Comparison of ENCODE assay signal across 10 mouse cellular contexts in genomic region chr2:114610110-114610509, GRCm38 (mm10). TPM values are rescaled to one million over a fixed set of nuclear protein-coding genes. Genes with fewer than 3 reads are reported as not detected.
DNase-seq lines count a peak whose midpoint lies in the region; ATAC-seq lines count a peak whose summit lies in the region.
"Had no signal": no experiment of that assay in that cellular context is flagged by ENCODE, and none has a peak within 500 bp of the region (broad histone marks: within the 10 kb centered on the region; RNA-seq: fewer than 3 reads in every experiment).

No protein-coding gene starts in this region.

- 30% methylated on average over 2 of the region's 2 CpGs for WGBS in midbrain, embryonic 12.5 days
- WGBS in midbrain, embryonic 15.5 days: 26% methylated on average over 2 of the region's 2 CpGs
- 11% methylated on average over 2 of the region's 2 CpGs for WGBS in forebrain, embryonic 10.5 days
- WGBS in liver, embryonic 15.5 days (ENCODE audit: insufficient replicate concordance): 46% methylated on average over 2 of the region's 2 CpGs
- 54% methylated on average over 2 of the region's 2 CpGs for WGBS in heart, embryonic 12.5 days

- H3K4me2 ChIP-seq in midbrain, embryonic 12.5 days (replicated peaks): no peak overlapping the region
- H3K4me2 ChIP-seq in midbrain, embryonic 15.5 days: no peak overlapping the region
- H3K4me2 ChIP-seq in liver, embryonic 15.5 days: no peak overlapping the region
- H3K4me2 ChIP-seq in heart, embryonic 12.5 days: no peak overlapping the region
- H3K4me2 ChIP-seq: embryonic facial prominence, embryonic 13.5 days; limb, embryonic 13.5 days had no signal

- DNase-seq in forebrain, embryonic 10.5 days (ENCODE audit: extremely low spot score, low spot score): no peak
- no peak for DNase-seq in heart, postnatal 4 days
- DNase-seq: heart, postnatal 14 days had no signal

- H3K4me3 ChIP-seq in midbrain, embryonic 12.5 days: no peak overlapping the region
- H3K4me3 ChIP-seq in midbrain, embryonic 15.5 days: no peak overlapping the region
- H3K4me3 ChIP-seq in forebrain, embryonic 10.5 days: no peak overlapping the region
- no peak overlapping the region for H3K4me3 ChIP-seq in liver, embryonic 15.5 days (replicated peaks)
- no peak overlapping the region for H3K4me3 ChIP-seq in heart, embryonic 12.5 days
- H3K4me3 ChIP-seq: embryonic facial prominence, embryonic 13.5 days; limb, embryonic 13.5 days had no signal

- H3K27ac ChIP-seq in midbrain, embryonic 12.5 days (replicated peaks): no peak overlapping the region
- no peak overlapping the region for H3K27ac ChIP-seq in midbrain, embryonic 15.5 days
- 0 out of 2 replicates have a peak overlapping the region, but pooled peaks have one; percentile 44 for H3K27ac ChIP-seq in forebrain, embryonic 10.5 days
- no peak overlapping the region for H3K27ac ChIP-seq in liver, embryonic 15.5 days (replicated peaks)
- H3K27ac ChIP-seq in heart, embryonic 12.5 days (ENCODE audit: poor library complexity, severe bottlenecking): no peak overlapping the region
- H3K27ac ChIP-seq: embryonic facial prominence, embryonic 13.5 days; limb, embryonic 13.5 days had no signal

- peak; percentile 61 for ATAC-seq in midbrain, embryonic 12.5 days (ENCODE audit: low FRiP score, low read depth)
- ATAC-seq in midbrain, embryonic 15.5 days (replicated peaks): no peak
- peak; percentile 66 for ATAC-seq in liver, embryonic 15.5 days (ENCODE audit: insufficient read depth)
- ATAC-seq in megakaryocyte progenitor cell, adult 5-6 weeks (replicated peaks; ENCODE audit: poor library complexity): no peak
- no peak for ATAC-seq in heart, embryonic 12.5 days (ENCODE audit: insufficient number of reproducible peaks, low FRiP score)

- H3K27me3 ChIP-seq in midbrain, embryonic 12.5 days: no peaks in the 10 kb centered on the region
- no peaks in the 10 kb centered on the region for H3K27me3 ChIP-seq in midbrain, embryonic 15.5 days (replicated peaks)
- H3K27me3 ChIP-seq in forebrain, embryonic 10.5 days (ENCODE audit: poor library complexity, severe bottlenecking): no peaks in the 10 kb centered on the region
- H3K27me3 ChIP-seq in liver, embryonic 15.5 days: no peaks in the 10 kb centered on the region
- H3K27me3 ChIP-seq in heart, embryonic 12.5 days (replicated peaks): no peaks in the 10 kb centered on the region
- H3K27me3 ChIP-seq: embryonic facial prominence, embryonic 13.5 days; limb, embryonic 13.5 days had no signal

- H3K9me3 ChIP-seq in midbrain, embryonic 12.5 days: no peaks in the 10 kb centered on the region
- H3K9me3 ChIP-seq in midbrain, embryonic 15.5 days: no peaks in the 10 kb centered on the region
- H3K9me3 ChIP-seq in forebrain, embryonic 10.5 days: no peaks in the 10 kb centered on the region
- H3K9me3 ChIP-seq in liver, embryonic 15.5 days (replicated peaks): no peaks in the 10 kb centered on the region
- no peaks in the 10 kb centered on the region for H3K9me3 ChIP-seq in heart, embryonic 12.5 days (replicated peaks)
- H3K9me3 ChIP-seq: embryonic facial prominence, embryonic 13.5 days; limb, embryonic 13.5 days had no signal

- no peaks in the 10 kb centered on the region for H3K36me3 ChIP-seq in midbrain, embryonic 12.5 days
- no peaks in the 10 kb centered on the region for H3K36me3 ChIP-seq in midbrain, embryonic 15.5 days (replicated peaks)
- H3K36me3 ChIP-seq in forebrain, embryonic 10.5 days (replicated peaks): no peaks in the 10 kb centered on the region
- no peaks in the 10 kb centered on the region for H3K36me3 ChIP-seq in liver, embryonic 15.5 days (replicated peaks)
- no peaks in the 10 kb centered on the region for H3K36me3 ChIP-seq in heart, embryonic 12.5 days
- H3K36me3 ChIP-seq: embryonic facial prominence, embryonic 13.5 days; limb, embryonic 13.5 days had no signal

- H3K9ac ChIP-seq in midbrain, embryonic 12.5 days (replicated peaks): no peak overlapping the region
- no peak overlapping the region for H3K9ac ChIP-seq in midbrain, embryonic 15.5 days
- no peak overlapping the region for H3K9ac ChIP-seq in liver, embryonic 15.5 days
- H3K9ac ChIP-seq in heart, embryonic 12.5 days: no peak overlapping the region
- H3K9ac ChIP-seq: embryonic facial prominence, embryonic 13.5 days; limb, embryonic 13.5 days had no signal

- H3K4me1 ChIP-seq in midbrain, embryonic 12.5 days: peaks cover 8% of the 10 kb centered on the region
- peaks cover 3% of the 10 kb centered on the region for H3K4me1 ChIP-seq in midbrain, embryonic 15.5 days
- peaks cover 32% of the 10 kb centered on the region for H3K4me1 ChIP-seq in forebrain, embryonic 10.5 days
- H3K4me1 ChIP-seq in liver, embryonic 15.5 days (replicated peaks): no peaks in the 10 kb centered on the region
- no peaks in the 10 kb centered on the region for H3K4me1 ChIP-seq in heart, embryonic 12.5 days (replicated peaks)
- H3K4me1 ChIP-seq: limb, embryonic 13.5 days had no signal

RNA-seq across cellular contexts. Expression of gene Dph6, which starts 44.7 kb away (rescaled TPM):
- 17.3 and 18.3 TPM in 2 replicates for polyA plus RNA-seq in midbrain, embryonic 12.5 days (2016; fragmentation: Nextera tagmentation; extraction: Ambion mirVana)
- polyA plus RNA-seq in midbrain, embryonic 15.5 days (2015; fragmentation: Nextera tagmentation; extraction: Ambion mirVana): 14.0 and 15.1 TPM in 2 replicates
- 22.6 and 23.8 TPM in 2 replicates for polyA plus RNA-seq in forebrain, embryonic 10.5 days (2016; fragmentation: Nextera tagmentation; extraction: Ambion mirVana)
- polyA plus RNA-seq in liver, embryonic 15.5 days (2015; fragmentation: Nextera tagmentation; extraction: Ambion mirVana): 6.1 and 6.9 TPM in 2 replicates
- 40.7 and 50.2 TPM in 2 replicates for total RNA-seq in megakaryocyte progenitor cell, adult 5-6 weeks (2015)
- total RNA-seq in megakaryocyte progenitor cell, adult 5-6 weeks (2017): 18.2 and 19.9 TPM in 2 replicates
- polyA plus RNA-seq in heart, embryonic 12.5 days (2016; fragmentation: Nextera tagmentation; extraction: Ambion mirVana): 17.8 and 19.2 TPM in 2 replicates
- total RNA-seq in heart, postnatal 4 days (2021): 10 to 100 TPM; 11.9 to 13.1 TPM

Comparison
In these comparisons a context has a peak if more than half of its experiments do, and no peak if none do; other contexts are left out.
1. ATAC-seq: peak in midbrain, embryonic 12.5 days (single experiment) and liver, embryonic 15.5 days (single experiment); none in midbrain, embryonic 15.5 days (single experiment), megakaryocyte progenitor cell, adult 5-6 weeks (single experiment) and heart, embryonic 12.5 days (single experiment).